9 mouse cellular contexts compared by ENCODE assay signal in the genomic region with DNA sequence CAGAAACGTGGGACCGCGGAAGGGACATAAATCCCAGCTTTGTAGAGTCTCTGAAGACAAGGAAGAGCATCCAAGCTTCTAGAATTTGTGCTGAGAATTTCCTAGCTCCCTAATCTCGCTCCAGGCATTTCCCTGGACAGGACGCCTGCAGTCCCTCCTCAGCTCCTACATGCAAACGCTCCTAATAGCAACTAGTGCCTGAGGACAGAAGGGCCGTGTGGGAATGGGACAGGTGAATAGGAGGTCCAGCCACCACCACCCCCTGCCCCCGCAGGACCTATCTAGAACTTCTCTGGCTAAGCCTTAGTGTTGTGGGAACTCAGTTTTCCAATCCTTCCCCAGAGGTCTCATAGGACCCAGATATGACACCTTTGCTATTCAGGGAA. TPM values are rescaled to one million over a fixed set of nuclear protein-coding genes. Genes with fewer than 3 reads are reported as not detected.
DNase-seq lines count a peak whose midpoint lies in the region; ATAC-seq lines count a peak whose summit lies in the region.
"Had no signal": no experiment of that assay in that cellular context is flagged by ENCODE, and none has a peak within 500 bp of the region (broad histone marks: within the 10 kb centered on the region; RNA-seq: fewer than 3 reads in every experiment).

No protein-coding gene starts in this region.

- WGBS in heart, embryonic 14.5 days: 17% methylated on average over 8 of the region's 8 CpGs
- WGBS in embryonic facial prominence, embryonic 14.5 days: 21% methylated on average over 8 of the region's 8 CpGs
- 26% methylated on average over 8 of the region's 8 CpGs for WGBS in hindbrain, embryonic 14.5 days
- WGBS in midbrain, embryonic 15.5 days: 24% methylated on average over 8 of the region's 8 CpGs

- peaks cover 21% of the 10 kb centered on the region for H3K27me3 ChIP-seq in heart, embryonic 14.5 days (ENCODE audit: control insufficient read depth, insufficient read depth, low read length)
- H3K27me3 ChIP-seq in embryonic facial prominence, embryonic 14.5 days (replicated peaks; ENCODE audit: control insufficient read depth, insufficient read depth, low read length): peaks cover 4% of the 10 kb centered on the region; the same call in 1 of the 2 replicates
- no peaks in the 10 kb centered on the region for H3K27me3 ChIP-seq in hindbrain, embryonic 14.5 days (ENCODE audit: control insufficient read depth, insufficient read depth, low read length)
- H3K27me3 ChIP-seq in midbrain, embryonic 15.5 days (replicated peaks): no peaks in the 10 kb centered on the region

- H3K27ac ChIP-seq in heart, embryonic 14.5 days (replicated peaks in 1 of 2; ENCODE audit: control insufficient read depth in 1 of 2, insufficient read depth in 1 of 2, low read depth in 2 of 2, low read length in 2 of 2): no peak overlapping the region
- no peak overlapping the region; the same call in 1 of the 2 replicates for H3K27ac ChIP-seq in embryonic facial prominence, embryonic 14.5 days (replicated peaks; ENCODE audit: low read depth, low read length)
- H3K27ac ChIP-seq in hindbrain, embryonic 14.5 days: peak overlapping the region; percentile 87
- H3K27ac ChIP-seq in midbrain, embryonic 15.5 days: peak overlapping the region; percentile 90

- no peaks in the 10 kb centered on the region for H3K9me3 ChIP-seq in heart, embryonic 14.5 days (ENCODE audit: control insufficient read depth, low read length)
- no peaks in the 10 kb centered on the region for H3K9me3 ChIP-seq in embryonic facial prominence, embryonic 14.5 days (ENCODE audit: control insufficient read depth, low read length)
- no peaks in the 10 kb centered on the region for H3K9me3 ChIP-seq in hindbrain, embryonic 14.5 days (ENCODE audit: control insufficient read depth, low read length)
- no peaks in the 10 kb centered on the region for H3K9me3 ChIP-seq in midbrain, embryonic 15.5 days

- ATAC-seq in heart, embryonic 14.5 days (ENCODE audit: insufficient number of reproducible peaks, insufficient read depth, low FRiP score, low read depth): no peak
- no peak for ATAC-seq in embryonic facial prominence, embryonic 14.5 days (ENCODE audit: low read depth)
- peak; percentile 42; the same call in 1 of the 2 replicates for ATAC-seq in hindbrain, embryonic 14.5 days (ENCODE audit: low FRiP score)
- ATAC-seq in midbrain, embryonic 15.5 days (replicated peaks): peak; percentile 62

- peaks cover 8 to 12% of the 10 kb centered on the region in 2 experiments; a peak in 3 of 4 replicates for H3K4me1 ChIP-seq in heart, embryonic 14.5 days (ENCODE audit: control insufficient read depth in 2 of 2, insufficient read depth in 2 of 2, low read length in 2 of 2)
- 0 out of 2 replicates have a peak, but pooled peaks cover 4% of the 10 kb centered on the region for H3K4me1 ChIP-seq in embryonic facial prominence, embryonic 14.5 days (ENCODE audit: control insufficient read depth, insufficient read depth, low read length)
- peaks cover 21% of the 10 kb centered on the region; the same call in 1 of the 2 replicates for H3K4me1 ChIP-seq in hindbrain, embryonic 14.5 days (replicated peaks; ENCODE audit: control insufficient read depth, insufficient read depth, low read length)
- peaks cover 22% of the 10 kb centered on the region for H3K4me1 ChIP-seq in midbrain, embryonic 15.5 days

- DNase-seq in heart, adult 11 months: no peak
- DNase-seq in embryonic facial prominence, embryonic 14.5 days (ENCODE audit: low spot score): no peak
- DNase-seq in hindbrain, embryonic 14.5 days (ENCODE audit: low spot score): no peak
- no peak for DNase-seq in adipocyte (ENCODE audit: low spot score)
- no peak for DNase-seq in spleen, postnatal 14 days (ENCODE audit: low spot score in 2 of 2)
- DNase-seq in kidney, adult 18-20 months: no peak

- no peaks in the 10 kb centered on the region for H3K36me3 ChIP-seq in heart, embryonic 14.5 days (ENCODE audit: control insufficient read depth, insufficient read depth, low read length)
- H3K36me3 ChIP-seq in embryonic facial prominence, embryonic 14.5 days (ENCODE audit: control insufficient read depth, insufficient read depth, low read length): no peaks in the 10 kb centered on the region
- no peaks in the 10 kb centered on the region for H3K36me3 ChIP-seq in hindbrain, embryonic 14.5 days (replicated peaks; ENCODE audit: control insufficient read depth, insufficient read depth)
- H3K36me3 ChIP-seq in midbrain, embryonic 15.5 days (replicated peaks): no peaks in the 10 kb centered on the region

- H3K9ac ChIP-seq in heart, embryonic 14.5 days (ENCODE audit: low read length): peak overlapping the region; percentile 56; the same call in 1 of the 2 replicates
- H3K9ac ChIP-seq in embryonic facial prominence, embryonic 14.5 days (ENCODE audit: low read depth, low read length): no peak overlapping the region
- H3K9ac ChIP-seq in hindbrain, embryonic 14.5 days: peak overlapping the region; percentile 59
- H3K9ac ChIP-seq in midbrain, embryonic 15.5 days: peak overlapping the region; percentile 45

- peak overlapping the region; percentile 60 for H3K4me2 ChIP-seq in heart, embryonic 14.5 days (ENCODE audit: low read length)
- peak overlapping the region; percentile 62 for H3K4me2 ChIP-seq in embryonic facial prominence, embryonic 14.5 days (ENCODE audit: low read depth, low read length)
- peak overlapping the region; percentile 46 for H3K4me2 ChIP-seq in hindbrain, embryonic 14.5 days (replicated peaks)
- H3K4me2 ChIP-seq in midbrain, embryonic 15.5 days: peak overlapping the region; percentile 50

- peak overlapping the region; percentile 11 to 24 for H3K4me3 ChIP-seq in heart, embryonic 14.5 days (ENCODE audit: control insufficient read depth in 1 of 2, insufficient read depth in 1 of 2, low read depth in 1 of 2, low read length in 2 of 2)
- peak overlapping the region; percentile 25 for H3K4me3 ChIP-seq in embryonic facial prominence, embryonic 14.5 days (ENCODE audit: low read depth, low read length)
- no peak overlapping the region for H3K4me3 ChIP-seq in hindbrain, embryonic 14.5 days (replicated peaks; ENCODE audit: low read length)
- peak overlapping the region; percentile 27 for H3K4me3 ChIP-seq in midbrain, embryonic 15.5 days

RNA-seq across cellular contexts. Expression of gene Ubl4b, which starts 17.4 kb away (rescaled TPM):
- polyA plus RNA-seq in heart, embryonic 14.5 days (2014; fragmentation: Nextera tagmentation; extraction: Ambion mirVana): not detected in 2 replicates
- not detected in 2 replicates for polyA plus RNA-seq in embryonic facial prominence, embryonic 14.5 days (2014; fragmentation: Nextera tagmentation; extraction: Ambion mirVana)
- not detected in 2 replicates for polyA plus RNA-seq in hindbrain, embryonic 14.5 days (2014; fragmentation: Nextera tagmentation; extraction: Ambion mirVana)
- not detected in 2 replicates for polyA plus RNA-seq in midbrain, embryonic 15.5 days (2015; fragmentation: Nextera tagmentation; extraction: Ambion mirVana)
- polyA plus RNA-seq: liver, adult 2 months had no signal

RNA-seq across cellular contexts. Expression of gene Slc6a17, which starts 19.7 kb away (rescaled TPM):
- 4.5 and 5.2 TPM in 2 replicates for polyA plus RNA-seq in heart, embryonic 14.5 days (2014; fragmentation: Nextera tagmentation; extraction: Ambion mirVana)
- 4.8 and 4.9 TPM in 2 replicates for polyA plus RNA-seq in embryonic facial prominence, embryonic 14.5 days (2014; fragmentation: Nextera tagmentation; extraction: Ambion mirVana)
- 15.5 and 18.8 TPM in 2 replicates for polyA plus RNA-seq in hindbrain, embryonic 14.5 days (2014; fragmentation: Nextera tagmentation; extraction: Ambion mirVana)
- 16.6 and 19.2 TPM in 2 replicates for polyA plus RNA-seq in midbrain, embryonic 15.5 days (2015; fragmentation: Nextera tagmentation; extraction: Ambion mirVana)

RNA-seq across cellular contexts. Expression of gene Alx3, which starts 57.3 kb away (rescaled TPM):
- polyA plus RNA-seq in heart, embryonic 14.5 days (2014; fragmentation: Nextera tagmentation; extraction: Ambion mirVana): 0.11 TPM in 1 of 2 replicates, not detected in the other
- 9.2 and 13.5 TPM in 2 replicates for polyA plus RNA-seq in embryonic facial prominence, embryonic 14.5 days (2014; fragmentation: Nextera tagmentation; extraction: Ambion mirVana)
- 0.12 TPM in 1 of 2 replicates, not detected in the other for polyA plus RNA-seq in hindbrain, embryonic 14.5 days (2014; fragmentation: Nextera tagmentation; extraction: Ambion mirVana)
- 1.0 and 1.2 TPM in 2 replicates for polyA plus RNA-seq in midbrain, embryonic 15.5 days (2015; fragmentation: Nextera tagmentation; extraction: Ambion mirVana)
- polyA plus RNA-seq: liver, adult 2 months had no signal

Comparison
In these comparisons a context has a peak if more than half of its experiments do, and no peak if none do; other contexts are left out.
1. ATAC-seq: peak in hindbrain, embryonic 14.5 days (single experiment) and midbrain, embryonic 15.5 days (single experiment); none in heart, embryonic 14.5 days (single experiment) and embryonic facial prominence, embryonic 14.5 days (single experiment).
2. H3K27ac ChIP-seq: peak in hindbrain, embryonic 14.5 days (single experiment) and midbrain, embryonic 15.5 days (single experiment); none in heart, embryonic 14.5 days (0 of 2) and embryonic facial prominence, embryonic 14.5 days (single experiment).
3. Peak in every context shown above with its lines, with median percentiles within 50 percentile points of each other: H3K4me2 ChIP-seq.